Mouse (Mus musculus) liver, adult 2 months (tissue): ENCODE results near the gene Sap30bp. TPM values are rescaled to one million over a fixed set of nuclear protein-coding genes. Genes with fewer than 3 reads are reported as not detected.

ENCODE experiments used
- DNase-seq: peaks from one replicate; pipeline ENCODE4 v3.0.0-alpha.2; 2011; ENCODE audit warnings: low read depth, low spot score; ENCODE audit errors: extremely low read depth
- H3K27ac ChIP-seq: fragments of 200-500 bp; replicated peaks from 2 replicates; pipeline ENCODE4 v1.5.1; 2012; ENCODE audit warnings: low read depth, mild to moderate bottlenecking, control low read depth, inconsistent platforms, low read length; ENCODE audit not compliant: insufficient read depth
- H3K27me3 ChIP-seq: fragments of 200-500 bp; 2 replicates; pipeline ENCODE4 v1.6.1; 2012; ENCODE audit warnings: mild to moderate bottlenecking, moderate library complexity, low read length, inconsistent platforms; ENCODE audit not compliant: control insufficient read depth, insufficient read depth
- H3K36me3 ChIP-seq: fragments of 200-500 bp; 2 replicates; pipeline ENCODE4 v1.6.1; 2012; ENCODE audit warnings: low read length, inconsistent platforms; ENCODE audit not compliant: control insufficient read depth, insufficient read depth
- H3K4me1 ChIP-seq: fragments of 200-500 bp; 2 replicates; pipeline ENCODE4 v1.6.1; 2011; ENCODE audit warnings: low read length; ENCODE audit not compliant: control insufficient read depth, insufficient read depth
- H3K4me3 ChIP-seq: fragments of 200-500 bp; 2 replicates; pipeline ENCODE4 v1.5.1; 2011; ENCODE audit warnings: low read depth, mild to moderate bottlenecking, control low read depth, low read length, moderate library complexity; ENCODE audit not compliant: insufficient read depth
- H3K79me2 ChIP-seq: fragments of 200-500 bp; 2 replicates; pipeline ENCODE4 v1.6.1; 2012; ENCODE audit warnings: inconsistent platforms, mild to moderate bottlenecking, low read length, moderate library complexity; ENCODE audit not compliant: control insufficient read depth, insufficient read depth
- H3K9ac ChIP-seq: fragments of 200-500 bp; 2 replicates; pipeline ENCODE4 v1.6.1; 2012; ENCODE audit warnings: low read depth, mild to moderate bottlenecking, control low read depth, inconsistent platforms, low read length
- CTCF ChIP-seq: fragments of 200-500 bp; IDR thresholded peaks from 2 replicates; pipeline ENCODE4 v1.5.1; 2011; ENCODE audit warnings: low read depth, low read length, control low read depth
- POLR2A ChIP-seq: fragments of 200-500 bp; IDR thresholded peaks from 2 replicates; pipeline ENCODE4 v1.6.1; 2011; ENCODE audit warnings: low read length, control low read depth; ENCODE audit not compliant: insufficient read depth; ENCODE audit errors: extremely low read depth
- WGBS: fragments of 180-500 bp; shearing (Covaris S2); methylation state at CpG from one replicate; pipeline ENCODE4 v1.1.7; 2018; 5-methylcytosine and 5-hydroxymethylcytosine counted together
- polyA plus RNA-seq: library from polyadenylated mRNA; depleted of rRNA; stranded (reverse); fragments of >200 nt; gene quantifications from 2 replicates; pipeline ENCODE4 v1.2.3, GENCODE M21; 2012
- total RNA-seq: library from RNA; depleted of rRNA; stranded (reverse); fragments of >200 nt; gene quantifications from 2 replicates; pipeline ENCODE4 v1.2.3, GENCODE M21; 2014

Sap30bp gene
- total and polyA plus RNA-seq, 2 experiments: 12.7 to 16.0 TPM

GRCm38 (mm10) chr11:115995256-115995655 lies 62.2 kb downstream of the Sap30bp start:
- WGBS: 92% methylated on average over 3 of the region's 3 CpGs
- Histone ChIP-seq H3K36me3 (no peaks in the 10 kb centered on the region), H3K27ac (no peak overlapping the region), H3K79me2 (no peaks in the 10 kb centered on the region), H3K4me1 (no peaks in the 10 kb centered on the region), H3K27me3 (no peaks in the 10 kb centered on the region), H3K9ac (no peak overlapping the region), H3K4me3 (no peak overlapping the region)
- TF ChIP-seq POLR2A (no peak), CTCF (no peak)
- DNase-seq: no peak

- TF ChIP-seq POLR2A: no peak
- Histone ChIP-seq H3K27me3 (no peaks in the 10 kb centered on the region), H3K4me1 (no peaks in the 10 kb centered on the region), H3K36me3 (no peaks in the 10 kb centered on the region), H3K9ac (no peak overlapping the region), H3K4me3 (no peak overlapping the region), H3K79me2 (no peaks in the 10 kb centered on the region), H3K27ac (no peak overlapping the region)
- 87% methylated on average over 4 of the region's 4 CpGs for WGBS
- DNase-seq: no peak
These were observed 64.0 kb downstream of the Sap30bp start for GRCm38 (mm10) chr11:115997047-115997446.

GRCm38 (mm10) chr11:115997662-115998061 lies 64.6 kb downstream of the Sap30bp start:
- Histone ChIP-seq H3K27ac (no peak overlapping the region), H3K27me3 (no peaks in the 10 kb centered on the region), H3K36me3 (no peaks in the 10 kb centered on the region), H3K4me1 (no peaks in the 10 kb centered on the region), H3K79me2 (no peaks in the 10 kb centered on the region), H3K9ac (no peak overlapping the region), H3K4me3 (no peak overlapping the region)
- no peak for TF ChIP-seq CTCF
- TF ChIP-seq POLR2A: no peak
- DNase-seq: no peak
- WGBS: 73% methylated on average over 5 of the region's 5 CpGs

GRCm38 (mm10) chr11:115999027-115999426 lies 65.9 kb downstream of the Sap30bp start:
- TF ChIP-seq POLR2A (no peak), CTCF (no peak)
- no peak overlapping the region for H3K27ac ChIP-seq
- no peaks in the 10 kb centered on the region for H3K4me1 ChIP-seq
- DNase-seq: no peak
- H3K27me3 ChIP-seq: no peaks in the 10 kb centered on the region
- H3K79me2 ChIP-seq: no peaks in the 10 kb centered on the region
- 69% methylated on average over 7 of the region's 7 CpGs for WGBS
- H3K9ac ChIP-seq: no peak overlapping the region
- no peak overlapping the region for H3K4me3 ChIP-seq
- no peaks in the 10 kb centered on the region for H3K36me3 ChIP-seq

- no peak overlapping the region for H3K9ac ChIP-seq
- WGBS: 12% methylated on average over 14 of the region's 14 CpGs
- H3K27ac ChIP-seq: no peak overlapping the region
- no peak overlapping the region for H3K4me3 ChIP-seq
- H3K27me3 ChIP-seq: no peaks in the 10 kb centered on the region
- no peaks in the 10 kb centered on the region for H3K79me2 ChIP-seq
- DNase-seq: no peak
- TF ChIP-seq CTCF (peak; percentile 78), POLR2A (no peak)
- H3K36me3 ChIP-seq: no peaks in the 10 kb centered on the region
- no peaks in the 10 kb centered on the region for H3K4me1 ChIP-seq
These were observed 66.6 kb downstream of the Sap30bp start for GRCm38 (mm10) chr11:115999538-116000143.

GRCm38 (mm10) chr11:116000607-116001006 lies 67.5 kb downstream of the Sap30bp start:
- Histone ChIP-seq H3K27ac (no peak overlapping the region), H3K27me3 (no peaks in the 10 kb centered on the region), H3K36me3 (no peaks in the 10 kb centered on the region), H3K9ac (no peak overlapping the region), H3K4me1 (peaks cover 3% of the 10 kb centered on the region), H3K79me2 (no peaks in the 10 kb centered on the region), H3K4me3 (no peak overlapping the region)
- WGBS: 56% methylated on average over 10 of the region's 10 CpGs
- no peak for TF ChIP-seq CTCF
- no peak for TF ChIP-seq POLR2A
- no peak for DNase-seq
